Mouse (Mus musculus): ENCODE measurements around the gene Foxo6.

The Foxo6 gene

DNA sequence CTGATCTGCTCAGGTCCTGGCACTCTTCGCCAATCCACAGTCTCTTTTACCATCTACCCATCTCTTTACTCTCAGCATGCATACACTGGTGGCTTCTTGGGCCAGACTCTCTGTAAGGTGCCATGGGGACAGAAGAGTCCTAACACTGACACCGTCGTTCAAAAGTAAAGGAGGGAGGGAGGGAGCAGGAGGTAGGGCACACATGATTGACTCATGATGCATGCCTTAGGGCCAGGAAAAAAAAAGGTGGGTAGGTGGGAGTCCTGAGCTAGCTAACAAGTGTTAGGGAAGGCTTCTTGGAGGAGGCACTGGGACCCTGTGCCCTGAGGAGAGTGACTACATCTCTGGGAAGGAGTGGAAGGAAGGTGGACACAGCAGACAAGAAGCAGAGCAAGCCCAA lies 1.9 kb downstream of the Foxo6 start:
- DNase-seq (ENCODE audit: low read depth, low spot score), result no peak

DNA sequence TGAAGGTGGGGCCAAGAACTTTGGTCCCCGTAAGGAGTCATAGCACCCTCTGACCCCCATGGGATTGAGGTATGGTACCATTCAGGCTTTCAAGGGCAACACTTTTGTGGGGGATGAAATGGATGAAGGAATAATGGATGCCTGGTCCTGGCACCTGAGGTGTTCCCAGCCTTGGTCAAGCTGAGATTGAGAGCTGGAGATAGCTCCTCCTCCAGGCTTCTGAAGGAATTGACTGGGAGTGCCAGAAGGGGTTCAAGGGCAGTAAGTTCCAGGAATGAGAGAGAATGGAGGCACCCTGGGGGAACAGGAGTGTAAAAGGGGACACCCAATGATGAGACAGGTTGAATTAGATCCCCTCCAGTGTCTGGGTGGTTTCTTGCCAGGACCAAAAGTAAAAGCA lies 3.0 kb downstream of the Foxo6 start:
- no peak for DNase-seq (ENCODE audit: low read depth, low spot score)

DNA sequence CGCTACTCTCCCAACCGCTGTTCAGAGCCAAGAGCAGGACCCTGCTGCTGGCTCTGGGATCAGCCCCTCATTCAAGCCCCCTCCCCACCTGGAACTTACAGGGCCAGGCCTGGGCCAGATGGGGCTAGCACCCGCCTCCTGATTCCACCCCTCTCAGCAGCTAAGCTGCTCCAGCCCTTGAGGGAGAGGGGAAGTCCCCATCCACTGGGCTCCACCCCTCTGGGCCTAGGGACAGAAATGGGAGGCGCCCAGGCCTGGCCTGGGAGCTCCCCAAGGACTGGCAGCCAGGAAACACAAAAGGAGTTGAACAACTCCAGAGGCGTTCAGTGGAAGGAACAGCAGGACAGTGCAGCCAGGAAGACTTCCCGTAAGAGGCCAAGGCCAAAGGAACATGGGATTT lies 4.0 kb downstream of the Foxo6 start:
- peak; percentile 63 for DNase-seq (ENCODE audit: low read depth, low spot score)

DNA sequence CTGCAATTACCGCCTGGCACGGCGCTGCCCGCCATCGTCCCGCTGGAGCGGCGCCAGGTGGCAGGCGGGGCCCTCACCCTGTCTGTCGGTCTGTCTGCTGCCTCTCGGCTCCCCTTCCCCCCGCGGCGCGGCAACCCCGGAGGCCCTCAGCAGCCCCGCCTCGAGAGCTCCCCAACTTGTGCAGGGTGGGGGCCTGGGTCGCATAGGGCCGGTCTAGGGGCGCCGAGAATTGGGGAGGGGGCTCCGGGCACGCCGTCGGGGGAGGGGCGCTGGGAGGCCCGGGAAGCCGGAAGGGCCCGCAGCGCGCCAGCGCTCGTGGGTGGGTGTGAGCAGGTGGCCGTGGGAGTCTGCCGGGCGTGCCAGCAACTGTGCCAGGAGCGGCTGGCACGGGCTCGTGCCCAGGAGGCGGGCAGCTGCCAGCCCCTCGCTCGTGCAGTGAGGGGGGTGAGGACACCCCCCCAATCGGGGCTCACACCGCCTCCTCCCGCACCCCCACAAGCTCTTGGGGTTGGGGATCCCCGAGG lies 4.5 kb downstream of the Foxo6 start:
- DNase-seq (ENCODE audit: low read depth, low spot score), result no peak

- DNase-seq (ENCODE audit: low read depth, low spot score), result no peak
Measured at GRCm38 (mm10) chr4:120281011-120281410, 6.1 kb downstream of the Foxo6 start.

DNA sequence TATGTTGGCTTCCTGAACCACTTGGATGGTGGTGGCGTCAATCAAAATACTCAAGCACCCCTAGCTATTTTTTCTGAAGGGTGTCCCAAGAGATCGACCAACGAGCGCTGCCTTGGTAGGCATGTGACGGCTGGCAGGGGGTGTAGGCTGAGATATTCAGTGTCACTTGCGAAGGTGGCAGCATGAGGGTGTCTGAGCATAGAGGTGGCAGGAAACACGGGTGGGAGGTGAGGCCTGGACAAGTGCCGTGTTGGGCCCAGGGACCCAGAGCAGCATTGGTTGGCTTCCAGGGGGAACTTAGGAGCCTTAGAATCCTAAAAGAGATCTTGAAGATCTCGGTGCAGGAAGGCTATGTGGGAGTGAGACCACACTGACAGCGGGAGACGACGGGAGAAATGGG lies 6.7 kb downstream of the Foxo6 start:
- DNase-seq (ENCODE audit: low read depth, low spot score), result no peak

- no peak for DNase-seq (ENCODE audit: low read depth, low spot score)
Measured at GRCm38 (mm10) chr4:120277255-120277928, 9.8 kb downstream of the Foxo6 start.

GRCm38 (mm10) chr4:120275487-120275886 lies 11.7 kb downstream of the Foxo6 start:
- DNase-seq (ENCODE audit: low read depth, low spot score), result no peak

GRCm38 (mm10) chr4:120273594-120273993 lies 13.6 kb downstream of the Foxo6 start:
- DNase-seq (ENCODE audit: low read depth, low spot score), result no peak

- no peak for DNase-seq (ENCODE audit: low read depth, low spot score)
Measured at GRCm38 (mm10) chr4:120271886-120272580, 15.1 kb downstream of the Foxo6 start.

DNA sequence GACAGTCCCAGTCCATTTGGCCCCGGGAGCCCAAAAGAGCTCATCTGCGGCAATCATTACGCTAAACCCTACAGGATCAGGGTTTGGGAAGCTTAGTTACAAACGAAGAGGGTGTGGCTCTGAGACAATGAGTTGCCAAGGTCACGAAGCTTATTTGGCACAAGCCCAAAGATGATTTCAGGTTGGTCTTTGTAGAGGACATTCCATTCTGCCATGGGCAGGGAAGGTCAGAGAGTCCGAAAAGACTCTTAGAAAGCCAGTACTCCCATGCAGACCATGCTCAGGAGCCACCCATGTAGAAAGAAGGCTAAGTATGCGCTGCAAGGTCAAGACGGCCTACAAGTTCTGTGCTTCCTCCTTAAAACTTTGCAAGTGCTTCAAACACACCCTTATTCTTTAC lies 15.9 kb downstream of the Foxo6 start:
- DNase-seq (ENCODE audit: low read depth, low spot score), result no peak

DNA sequence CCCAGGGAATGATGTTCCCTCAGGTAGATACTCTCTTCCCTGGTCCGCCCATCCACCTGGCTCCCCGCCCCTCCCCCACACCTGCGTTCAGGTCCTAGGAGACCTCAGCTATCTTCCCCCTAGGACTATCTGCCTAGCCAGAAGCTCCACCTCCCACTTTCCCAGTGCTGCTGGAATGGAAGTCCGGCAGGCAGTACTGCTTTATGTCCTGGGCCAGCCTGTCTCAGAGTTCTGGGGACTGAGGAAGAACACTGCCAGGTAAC lies 16.3 kb downstream of the Foxo6 start:
- no peak for DNase-seq (ENCODE audit: low read depth, low spot score)

DNA sequence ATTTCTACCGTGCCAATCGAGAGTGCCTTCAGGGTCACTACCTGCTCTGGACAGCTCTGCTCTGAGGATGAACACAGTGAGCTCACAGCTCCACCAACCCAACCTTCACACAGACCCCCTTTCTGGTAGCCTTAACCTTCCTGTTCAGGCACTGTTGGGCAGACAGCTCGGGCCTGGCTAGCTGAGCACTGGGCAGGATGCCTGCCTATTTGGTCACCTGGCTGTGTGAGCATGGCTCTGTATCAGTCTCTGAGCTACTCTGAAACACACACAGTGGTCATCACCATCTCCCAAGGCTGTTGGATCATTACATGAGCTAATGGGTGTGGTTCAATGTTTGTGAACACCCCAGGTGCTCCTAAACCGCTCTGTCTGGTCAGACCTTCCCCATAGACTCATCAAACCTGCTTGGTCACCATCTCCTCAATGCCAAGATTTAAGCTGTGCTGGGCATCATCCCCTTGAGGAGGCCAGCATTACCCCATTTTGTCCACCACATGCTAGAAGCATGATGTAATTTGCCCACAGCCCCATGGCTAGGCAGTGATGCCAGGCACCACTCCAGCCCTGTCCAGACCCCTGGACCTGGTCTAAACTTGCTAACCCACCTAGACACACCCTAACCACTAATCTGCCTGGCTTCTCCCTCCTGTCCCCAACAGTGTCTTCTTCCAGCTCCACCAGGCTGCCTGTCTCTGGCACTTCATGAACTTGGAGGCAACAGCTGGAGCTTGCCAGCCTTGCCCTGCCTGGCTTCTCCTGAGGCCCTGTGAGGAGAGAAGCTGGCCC lies 16.8 kb downstream of the Foxo6 start:
- no peak for DNase-seq (ENCODE audit: low read depth, low spot score)

DNA sequence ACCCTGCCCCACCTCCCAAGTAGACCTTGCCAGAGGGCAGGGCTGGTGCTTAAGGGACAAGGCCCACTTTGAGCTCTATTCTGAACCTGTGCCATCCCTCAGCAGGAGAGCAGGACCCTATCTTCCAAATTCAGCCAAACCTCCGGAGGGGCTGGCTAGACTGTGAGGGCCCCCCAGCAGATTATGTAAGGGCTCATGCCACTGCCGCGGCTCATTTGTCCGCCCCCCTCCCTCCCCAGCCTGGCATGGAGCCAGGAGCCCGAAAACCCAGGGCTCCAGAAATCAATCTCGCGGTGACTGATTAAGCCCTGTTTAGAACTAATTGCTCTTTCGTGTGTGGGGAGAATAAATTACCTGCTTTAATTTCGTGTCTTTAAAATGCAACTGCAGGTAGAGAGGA lies 17.7 kb downstream of the Foxo6 start:
- no peak for DNase-seq (ENCODE audit: low read depth, low spot score)

DNA sequence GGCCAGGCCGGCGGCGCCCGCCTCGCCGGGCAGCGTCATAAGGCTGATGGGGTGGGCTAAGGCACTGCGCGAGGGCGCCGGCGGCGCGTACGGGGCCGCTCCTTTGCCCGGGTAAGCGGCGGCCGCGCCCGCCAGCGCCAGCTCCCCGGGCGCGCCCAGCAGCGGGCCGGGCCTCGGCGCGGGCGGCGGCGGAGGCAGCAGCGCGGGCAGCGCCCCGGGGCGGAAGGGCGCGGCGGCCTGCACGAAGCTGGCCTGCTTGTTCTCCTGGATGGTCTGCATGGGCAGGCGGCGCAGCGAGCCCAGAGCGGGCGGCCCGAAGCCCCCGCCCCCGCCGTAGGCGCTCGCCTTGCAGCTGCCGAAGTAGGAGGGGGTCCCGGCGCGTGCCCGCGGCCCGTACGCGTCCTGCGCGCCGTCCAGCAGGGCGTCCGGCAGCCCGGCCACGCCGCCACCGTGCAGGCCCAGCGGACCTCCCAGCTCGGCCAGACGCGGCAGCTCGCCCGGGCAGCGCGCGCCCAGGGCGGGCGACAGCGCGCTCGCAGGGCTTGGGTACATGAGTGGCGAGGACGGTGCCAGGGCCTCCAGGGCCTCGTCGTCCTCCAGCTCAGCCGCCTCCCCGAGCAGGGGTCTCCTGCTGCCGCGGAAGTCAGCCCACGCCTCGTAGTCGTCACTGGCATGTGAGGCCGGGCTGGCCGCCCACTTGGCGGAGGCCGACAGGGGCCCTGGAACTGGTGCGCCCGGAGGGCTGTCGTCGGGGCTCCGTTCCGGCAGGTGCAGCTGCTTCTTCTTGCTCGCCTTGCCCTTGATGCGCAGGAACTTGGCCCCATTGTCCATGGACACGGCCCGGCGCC lies 18.7 kb downstream of the Foxo6 start:
- no peak for DNase-seq (ENCODE audit: low read depth, low spot score)

GRCm38 (mm10) chr4:120267683-120268082 lies 19.5 kb downstream of the Foxo6 start:
- DNase-seq (ENCODE audit: low read depth, low spot score), result no peak

GRCm38 (mm10) chr4:120267136-120267535 lies 20.0 kb downstream of the Foxo6 start:
- DNase-seq (ENCODE audit: low read depth, low spot score), result no peak

- DNase-seq (ENCODE audit: low read depth, low spot score), result no peak
Measured at GRCm38 (mm10) chr4:120264105-120264504, 23.0 kb downstream of the Foxo6 start.

- no peak for DNase-seq (ENCODE audit: low read depth, low spot score)
Measured at GRCm38 (mm10) chr4:120262726-120263125, 24.4 kb downstream of the Foxo6 start.

- DNase-seq (ENCODE audit: low read depth, low spot score), result no peak
Measured at GRCm38 (mm10) chr4:120262206-120262605, 24.9 kb downstream of the Foxo6 start.

DNA sequence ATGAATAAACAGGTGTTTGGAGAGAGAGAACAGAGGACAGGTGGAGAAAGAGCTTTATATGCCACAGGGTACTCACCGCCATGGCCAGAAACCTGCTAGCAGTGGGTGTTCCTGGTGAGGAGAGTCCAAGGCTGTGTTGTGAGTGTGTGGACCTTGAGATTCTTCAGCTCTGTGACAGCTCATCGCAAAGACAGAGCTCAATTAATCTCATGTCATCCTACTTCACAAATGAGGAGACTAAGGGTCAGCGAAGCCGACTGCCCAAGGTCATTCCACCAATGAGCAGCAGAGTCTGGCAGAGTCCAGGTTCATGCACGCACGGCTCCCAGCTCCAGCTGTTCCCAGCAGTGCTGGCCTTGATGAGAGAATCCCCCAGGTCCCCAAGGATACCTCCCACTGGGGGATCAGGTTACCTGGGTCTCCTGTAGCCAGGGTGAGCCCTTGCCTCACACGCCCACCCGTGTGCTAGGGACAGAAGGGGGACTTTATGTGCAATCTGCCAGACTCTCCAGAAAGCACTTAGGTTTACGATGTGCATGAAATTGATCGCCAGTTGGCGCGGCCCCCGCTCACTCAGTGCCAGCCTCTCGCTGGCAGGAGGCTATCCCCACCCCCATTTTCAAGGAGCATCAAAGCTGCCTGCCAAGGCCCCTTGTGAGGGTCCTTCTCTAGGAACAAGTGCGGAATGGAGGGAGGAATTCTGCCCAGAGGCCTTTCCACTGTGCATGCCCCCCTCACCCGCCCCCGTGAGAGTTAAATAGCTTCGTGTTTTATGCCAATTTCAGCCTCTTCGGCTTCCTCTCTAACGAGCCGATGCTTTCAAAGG lies 27.6 kb downstream of the Foxo6 start:
- DNase-seq (ENCODE audit: low read depth, low spot score), result peak; percentile 51

All from mesoderm, embryonic 11.5 days (tissue).